Mouse (Mus musculus): ENCODE results near the gene Denr. TPM values are rescaled to one million over a fixed set of nuclear protein-coding genes. Genes with fewer than 3 reads are reported as not detected.

Denr gene
- 114 and 129 TPM in 2 replicates for polyA plus RNA-seq (2015; fragmentation: Nextera tagmentation; extraction: Ambion mirVana)

- H3K4me3 ChIP-seq = peak within 1 kb of the TSS; percentile 89
- no peaks in the 10 kb centered on the region for H3K27me3 ChIP-seq (replicated peaks)
- WGBS = under 1% methylated on average over 54 of the region's 61 CpGs
- peaks cover 9% of the 10 kb centered on the region; the same call in 1 of the 2 replicates for H3K36me3 ChIP-seq (replicated peaks)
- H3K4me2 ChIP-seq = peak within 1 kb of the TSS; percentile 88
- H3K27ac ChIP-seq = peak within 1 kb of the TSS; percentile 86
- peak within 1 kb of the TSS; percentile 98 for H3K9ac ChIP-seq
- H3K9me3 ChIP-seq = no peaks in the 10 kb centered on the region
- peak; percentile 94 for ATAC-seq (replicated peaks)
- H3K4me1 ChIP-seq = peaks cover 29% of the 10 kb centered on the region
These were observed at the start of gene Denr for GRCm38 (mm10) chr5:123906976-123907630. TSS of gene Denr (plus strand) at chr5:123907175.

GRCm38 (mm10) chr5:123858798-123859197, 48.2 kb upstream of the Denr start:
- no peaks in the 10 kb centered on the region for H3K4me1 ChIP-seq
- no peaks in the 10 kb centered on the region for H3K36me3 ChIP-seq (replicated peaks)
- H3K4me2 ChIP-seq = no peak overlapping the region
- H3K9ac ChIP-seq = no peak overlapping the region
- no peaks in the 10 kb centered on the region for H3K9me3 ChIP-seq
- H3K27me3 ChIP-seq (replicated peaks) = no peaks in the 10 kb centered on the region
- 87% methylated on average over 11 of the region's 11 CpGs for WGBS
- ATAC-seq (replicated peaks) = no peak
- H3K4me3 ChIP-seq = no peak overlapping the region
- no peak overlapping the region for H3K27ac ChIP-seq

- Histone ChIP-seq H3K4me1 (no peaks in the 10 kb centered on the region), H3K27me3 (replicated peaks) (no peaks in the 10 kb centered on the region), H3K27ac (no peak overlapping the region), H3K9ac (no peak overlapping the region), H3K4me2 (no peak overlapping the region), H3K9me3 (no peaks in the 10 kb centered on the region), H3K36me3 (replicated peaks) (no peaks in the 10 kb centered on the region), H3K4me3 (no peak overlapping the region)
- ATAC-seq (replicated peaks) = no peak
- 84% methylated on average over 15 of the region's 15 CpGs for WGBS
These were observed 44.3 kb upstream of the Denr start for GRCm38 (mm10) chr5:123862374-123863350.

GRCm38 (mm10) chr5:123863934-123864333, 43.0 kb upstream of the Denr start:
- no peaks in the 10 kb centered on the region for H3K9me3 ChIP-seq
- H3K4me2 ChIP-seq = no peak overlapping the region
- H3K4me1 ChIP-seq = no peaks in the 10 kb centered on the region
- no peak overlapping the region for H3K9ac ChIP-seq
- WGBS = 92% methylated on average over 14 of the region's 14 CpGs
- no peak overlapping the region for H3K27ac ChIP-seq
- no peaks in the 10 kb centered on the region for H3K27me3 ChIP-seq (replicated peaks)
- no peaks in the 10 kb centered on the region for H3K36me3 ChIP-seq (replicated peaks)
- H3K4me3 ChIP-seq = no peak overlapping the region
- no peak for ATAC-seq (replicated peaks)

GRCm38 (mm10) chr5:123865365-123865764, 41.6 kb upstream of the Denr start, which contains the start of gene Hcar2:
TSS of gene Hcar2 (minus strand) at chr5:123865499.
- H3K27me3 ChIP-seq (replicated peaks) = no peaks in the 10 kb centered on the region
- no peak for ATAC-seq (replicated peaks)
- no peak within 1 kb of the TSS for H3K9ac ChIP-seq
- no peak within 1 kb of the TSS for H3K27ac ChIP-seq
- H3K4me1 ChIP-seq = no peaks in the 10 kb centered on the region
- no peaks in the 10 kb centered on the region for H3K9me3 ChIP-seq
- 82% methylated on average over 12 of the region's 12 CpGs for WGBS
- no peak within 1 kb of the TSS for H3K4me2 ChIP-seq
- no peak within 1 kb of the TSS for H3K4me3 ChIP-seq
- H3K36me3 ChIP-seq (replicated peaks) = no peaks in the 10 kb centered on the region

GRCm38 (mm10) chr5:123866457-123866856, 40.5 kb upstream of the Denr start:
- ATAC-seq (replicated peaks) = no peak
- 86% methylated on average over 4 of the region's 4 CpGs for WGBS
- H3K4me3 ChIP-seq = no peak overlapping the region

GRCm38 (mm10) chr5:123869615-123870014, 37.4 kb upstream of the Denr start:
- Histone ChIP-seq H3K4me3 (no peak overlapping the region), H3K9me3 (no peaks in the 10 kb centered on the region), H3K9ac (no peak overlapping the region), H3K27me3 (replicated peaks) (no peaks in the 10 kb centered on the region), H3K36me3 (replicated peaks) (no peaks in the 10 kb centered on the region), H3K27ac (no peak overlapping the region), H3K4me1 (no peaks in the 10 kb centered on the region), H3K4me2 (no peak overlapping the region)
- WGBS = 88% methylated on average over 4 of the region's 4 CpGs
- no peak for ATAC-seq (replicated peaks)

More at GRCm38 (mm10) chr5:123866457-123866856, 40.5 kb upstream of the Denr start:
- Histone ChIP-seq H3K36me3 (replicated peaks) (no peaks in the 10 kb centered on the region), H3K4me2 (no peak overlapping the region), H3K9me3 (no peaks in the 10 kb centered on the region), H3K9ac (no peak overlapping the region), H3K27me3 (replicated peaks) (no peaks in the 10 kb centered on the region), H3K27ac (no peak overlapping the region), H3K4me1 (no peaks in the 10 kb centered on the region)

- H3K9ac ChIP-seq = no peak overlapping the region
- no peaks in the 10 kb centered on the region for H3K9me3 ChIP-seq
- no peaks in the 10 kb centered on the region for H3K36me3 ChIP-seq (replicated peaks)
- no peak for ATAC-seq (replicated peaks)
- no peaks in the 10 kb centered on the region for H3K27me3 ChIP-seq (replicated peaks)
- H3K4me3 ChIP-seq = no peak overlapping the region
- 90% methylated on average over 5 of the region's 5 CpGs for WGBS
- no peaks in the 10 kb centered on the region for H3K4me1 ChIP-seq
- H3K27ac ChIP-seq = no peak overlapping the region
- no peak overlapping the region for H3K4me2 ChIP-seq
These were observed 32.8 kb upstream of the Denr start for GRCm38 (mm10) chr5:123874177-123874576.

- H3K9me3 ChIP-seq = no peaks in the 10 kb centered on the region
- 69% methylated on average over 14 of the region's 14 CpGs for WGBS
- H3K36me3 ChIP-seq (replicated peaks) = no peaks in the 10 kb centered on the region
- no peak overlapping the region for H3K4me2 ChIP-seq
- no peak overlapping the region for H3K4me3 ChIP-seq
- H3K9ac ChIP-seq = no peak overlapping the region
- H3K4me1 ChIP-seq = no peaks in the 10 kb centered on the region
- no peaks in the 10 kb centered on the region for H3K27me3 ChIP-seq (replicated peaks)
- H3K27ac ChIP-seq = no peak overlapping the region
- ATAC-seq (replicated peaks) = no peak
These were observed 28.9 kb upstream of the Denr start for GRCm38 (mm10) chr5:123878056-123878455.

- Histone ChIP-seq H3K27me3 (replicated peaks) (no peaks in the 10 kb centered on the region), H3K4me1 (no peaks in the 10 kb centered on the region), H3K4me2 (no peak within 1 kb of the TSS), H3K9me3 (no peaks in the 10 kb centered on the region), H3K4me3 (no peak within 1 kb of the TSS), H3K36me3 (replicated peaks) (no peaks in the 10 kb centered on the region), H3K9ac (no peak within 1 kb of the TSS), H3K27ac (no peak within 1 kb of the TSS)
- no peak for ATAC-seq (replicated peaks)
- WGBS = 72% methylated on average over 12 of the region's 12 CpGs
These were observed 27.0 kb upstream of the Denr start, which contains the start of gene Hcar1 for GRCm38 (mm10) chr5:123879928-123880327. TSS of gene Hcar1 (minus strand) at chr5:123880020.

- H3K4me2 ChIP-seq = no peak overlapping the region
- no peak overlapping the region for H3K9ac ChIP-seq
- H3K4me3 ChIP-seq = no peak overlapping the region
- no peaks in the 10 kb centered on the region for H3K9me3 ChIP-seq
- 83% methylated on average over 14 of the region's 14 CpGs for WGBS
- H3K27ac ChIP-seq = no peak overlapping the region
- no peaks in the 10 kb centered on the region for H3K27me3 ChIP-seq (replicated peaks)
- ATAC-seq (replicated peaks) = no peak
- H3K4me1 ChIP-seq = no peaks in the 10 kb centered on the region
- H3K36me3 ChIP-seq (replicated peaks) = no peaks in the 10 kb centered on the region
These were observed 26.2 kb upstream of the Denr start for GRCm38 (mm10) chr5:123880778-123881177.

- WGBS = 78% methylated on average over 7 of the region's 7 CpGs
- no peaks in the 10 kb centered on the region for H3K9me3 ChIP-seq
- no peak overlapping the region for H3K4me2 ChIP-seq
- H3K4me1 ChIP-seq = no peaks in the 10 kb centered on the region
- H3K4me3 ChIP-seq = no peak overlapping the region
- no peak overlapping the region for H3K27ac ChIP-seq
- no peak overlapping the region for H3K9ac ChIP-seq
- no peaks in the 10 kb centered on the region for H3K27me3 ChIP-seq (replicated peaks)
- ATAC-seq (replicated peaks) = no peak
- no peaks in the 10 kb centered on the region for H3K36me3 ChIP-seq (replicated peaks)
These were observed 23.1 kb upstream of the Denr start for GRCm38 (mm10) chr5:123883891-123884290.
